Mouse (Mus musculus) cerebellum, adult 2 months (tissue): ENCODE results near the gene Zfp746.

Source experiments
- CTCF ChIP-seq: fragments of 200-500 bp; IDR thresholded peaks from 2 replicates; pipeline ENCODE4 v1.5.1; 2011; ENCODE audit warnings: low read depth, mild to moderate bottlenecking, control low read depth, low read length, moderate library complexity, borderline replicate concordance; ENCODE audit not compliant: insufficient read depth
- POLR2A ChIP-seq: fragments of 200-500 bp; IDR thresholded peaks from 2 replicates; pipeline ENCODE4 v1.6.1; 2011; ENCODE audit warnings: low read length, control low read depth, borderline replicate concordance; ENCODE audit not compliant: insufficient read depth

DNA sequence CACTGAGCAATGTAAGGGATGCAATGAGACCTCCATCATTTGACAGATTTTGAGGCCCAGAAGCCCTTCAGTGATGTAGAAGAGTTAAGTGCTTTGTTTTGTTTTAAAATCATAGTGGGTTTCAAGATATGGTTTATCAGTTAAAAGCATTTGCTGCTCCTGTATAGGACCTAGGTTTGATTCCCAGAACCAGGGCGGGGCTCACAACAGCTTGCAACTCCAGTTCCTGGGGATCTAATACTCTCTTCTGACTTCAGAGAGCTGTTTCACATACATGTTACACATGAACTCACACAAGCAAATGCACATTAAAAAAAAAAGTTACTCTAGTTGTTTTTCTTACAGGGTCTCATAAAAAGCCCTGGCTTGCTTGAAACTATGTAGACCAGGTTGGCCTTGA, 25.5 kb downstream of the Zfp746 start:
- TF ChIP-seq CTCF (no peak), POLR2A (no peak)
